Mouse (Mus musculus): ENCODE results near the gene Fgfr2. TPM values are rescaled to one million over a fixed set of nuclear protein-coding genes. Genes with fewer than 3 reads are reported as not detected.

The Fgfr2 gene
- total RNA-seq, 2 experiments from 2014 or later, result 1.7 to 3.7 TPM

GRCm38 (mm10) chr7:132773011-132773705 lies 350.0 kb downstream of the Fgfr2 start:
- peak; percentile 7 for ATAC-seq (replicated peaks; ENCODE audit: low FRiP score, poor library complexity, severe bottlenecking)

- ATAC-seq (replicated peaks; ENCODE audit: low FRiP score, poor library complexity, severe bottlenecking), result peak; percentile 75
Observed at GRCm38 (mm10) chr7:132772440-132772839, 350.7 kb downstream of the Fgfr2 start.

- 0 out of 2 replicates have a peak, but pooled peaks have one; percentile 32 for ATAC-seq (replicated peaks; ENCODE audit: low FRiP score, poor library complexity, severe bottlenecking)
Observed at GRCm38 (mm10) chr7:132768498-132769344, 354.4 kb downstream of the Fgfr2 start.

- no peak for ATAC-seq (replicated peaks; ENCODE audit: low FRiP score, poor library complexity, severe bottlenecking)
Observed at GRCm38 (mm10) chr7:132767999-132768370, 355.2 kb downstream of the Fgfr2 start.

- ATAC-seq (replicated peaks; ENCODE audit: low FRiP score, poor library complexity, severe bottlenecking), result no peak
Observed at GRCm38 (mm10) chr7:132767233-132767998, 355.7 kb downstream of the Fgfr2 start.

- peak; percentile 62 for ATAC-seq (replicated peaks; ENCODE audit: low FRiP score, poor library complexity, severe bottlenecking)
Observed at GRCm38 (mm10) chr7:132766235-132766871, 356.8 kb downstream of the Fgfr2 start.

GRCm38 (mm10) chr7:132765629-132766186 lies 357.4 kb downstream of the Fgfr2 start:
- no peak for ATAC-seq (replicated peaks; ENCODE audit: low FRiP score, poor library complexity, severe bottlenecking)

- no peak for ATAC-seq (replicated peaks; ENCODE audit: low FRiP score, poor library complexity, severe bottlenecking)
Observed at GRCm38 (mm10) chr7:132764896-132765491, 358.2 kb downstream of the Fgfr2 start.

- ATAC-seq (replicated peaks; ENCODE audit: low FRiP score, poor library complexity, severe bottlenecking), result no peak
Observed at GRCm38 (mm10) chr7:132764314-132764713, 358.8 kb downstream of the Fgfr2 start.

- no peak for ATAC-seq (replicated peaks; ENCODE audit: low FRiP score, poor library complexity, severe bottlenecking)
Observed at GRCm38 (mm10) chr7:132763911-132764310, 359.2 kb downstream of the Fgfr2 start.

- no peak for ATAC-seq (replicated peaks; ENCODE audit: low FRiP score, poor library complexity, severe bottlenecking)
Observed at GRCm38 (mm10) chr7:132763351-132763750, 359.8 kb downstream of the Fgfr2 start.

- ATAC-seq (replicated peaks; ENCODE audit: low FRiP score, poor library complexity, severe bottlenecking), result no peak
Observed at GRCm38 (mm10) chr7:132761409-132761808, 361.7 kb downstream of the Fgfr2 start.

GRCm38 (mm10) chr7:132760589-132761180 lies 362.5 kb downstream of the Fgfr2 start:
- no peak for ATAC-seq (replicated peaks; ENCODE audit: low FRiP score, poor library complexity, severe bottlenecking)

- no peak for ATAC-seq (replicated peaks; ENCODE audit: low FRiP score, poor library complexity, severe bottlenecking)
Observed at GRCm38 (mm10) chr7:132759926-132760325, 363.2 kb downstream of the Fgfr2 start.

GRCm38 (mm10) chr7:132759405-132759891 lies 363.7 kb downstream of the Fgfr2 start:
- no peak for ATAC-seq (replicated peaks; ENCODE audit: low FRiP score, poor library complexity, severe bottlenecking)

- no peak for ATAC-seq (replicated peaks; ENCODE audit: low FRiP score, poor library complexity, severe bottlenecking)
Observed at GRCm38 (mm10) chr7:132758875-132759274, 364.3 kb downstream of the Fgfr2 start.

- no peak for ATAC-seq (replicated peaks; ENCODE audit: low FRiP score, poor library complexity, severe bottlenecking)
Observed at GRCm38 (mm10) chr7:132756325-132756724, 366.8 kb downstream of the Fgfr2 start.

- no peak for ATAC-seq (replicated peaks; ENCODE audit: low FRiP score, poor library complexity, severe bottlenecking)
Observed at GRCm38 (mm10) chr7:132754389-132754750, 368.8 kb downstream of the Fgfr2 start.
